Mouse (Mus musculus): ENCODE results near the gene Ifi44.

Ifi44 gene

DNA sequence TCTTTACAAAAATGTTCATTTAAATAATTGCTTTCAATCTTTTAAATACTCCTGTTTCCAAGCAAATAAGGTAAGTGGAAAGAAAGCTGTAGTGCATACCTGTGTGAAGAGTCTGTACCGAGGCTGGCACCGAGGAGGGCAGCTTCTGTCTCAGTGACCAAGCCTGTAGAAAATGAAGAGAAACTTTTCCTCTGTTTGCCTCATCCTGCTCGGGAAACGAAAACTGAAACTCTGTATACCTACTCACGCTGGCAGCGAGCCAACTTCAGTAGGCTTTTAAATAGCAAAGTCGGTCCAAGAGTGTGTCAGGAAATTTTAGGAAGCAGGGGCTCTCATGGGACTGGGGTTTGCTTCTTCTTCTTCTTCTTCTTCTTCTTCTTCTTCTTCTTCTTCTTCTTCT is at the start of gene Ifi44:
Gene Ifi44, minus strand, starts transcription at position 224 of the 400 bp plus-strand sequence.
- no peak for DNase-seq

DNA sequence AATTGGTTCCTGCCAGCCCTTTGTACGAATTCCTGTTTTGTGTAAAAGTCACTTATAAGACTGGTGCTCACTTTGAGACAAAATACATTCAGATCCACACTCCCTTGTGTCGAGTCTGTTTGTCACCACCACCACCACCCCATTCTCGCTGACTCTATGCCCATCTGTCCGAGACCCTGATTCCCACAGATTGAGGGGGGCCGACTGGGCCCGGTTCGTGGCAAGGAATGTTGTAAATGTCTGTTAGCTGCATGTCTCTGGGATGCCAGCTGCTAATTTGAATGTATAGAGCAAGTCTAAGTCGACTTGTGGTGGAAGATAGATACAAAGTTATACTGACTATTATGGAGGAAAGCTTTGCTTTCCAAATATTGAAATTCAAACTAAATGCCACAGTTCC is 38.9 kb upstream of the Ifi44 start:
- DNase-seq, result no peak

DNA sequence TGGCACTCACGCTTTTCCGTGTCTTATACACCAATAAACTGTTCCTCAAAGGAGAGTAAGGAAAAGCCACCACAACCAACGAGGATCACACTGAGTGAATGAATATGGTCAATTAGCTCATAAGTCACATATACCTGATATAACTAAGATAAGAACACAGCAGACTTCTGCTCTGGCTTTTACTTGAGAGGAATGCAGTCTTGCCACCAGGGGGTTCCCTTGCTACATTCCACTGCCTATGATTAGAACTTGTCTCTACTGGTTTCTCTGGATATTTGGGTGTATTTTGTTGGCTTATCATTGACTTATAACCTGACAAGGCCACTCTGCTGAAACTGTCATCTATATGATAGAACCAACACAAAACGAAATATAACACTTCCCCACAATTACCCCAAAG is 25.3 kb upstream of the Ifi44 start:
- DNase-seq, result no peak

DNA sequence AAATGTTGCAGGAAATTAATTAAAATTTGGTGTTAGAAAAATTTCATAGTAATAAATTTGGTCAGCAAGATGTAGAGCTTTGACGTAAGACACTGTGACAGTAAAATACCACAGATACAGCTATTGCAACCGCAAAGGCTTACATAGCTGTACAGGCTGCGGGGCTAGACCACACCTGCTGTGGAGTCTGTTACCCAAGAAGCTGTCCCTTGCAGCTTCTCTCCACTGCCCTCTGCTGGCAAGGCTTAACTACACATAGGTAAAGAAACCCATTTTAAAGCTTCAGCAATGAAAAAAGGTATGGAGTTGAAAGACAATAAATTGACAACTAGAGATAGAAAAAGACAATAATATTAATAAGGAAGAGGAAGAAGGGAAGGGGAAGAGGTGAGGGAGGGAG is 21.3 kb upstream of the Ifi44 start:
- no peak for DNase-seq

DNA sequence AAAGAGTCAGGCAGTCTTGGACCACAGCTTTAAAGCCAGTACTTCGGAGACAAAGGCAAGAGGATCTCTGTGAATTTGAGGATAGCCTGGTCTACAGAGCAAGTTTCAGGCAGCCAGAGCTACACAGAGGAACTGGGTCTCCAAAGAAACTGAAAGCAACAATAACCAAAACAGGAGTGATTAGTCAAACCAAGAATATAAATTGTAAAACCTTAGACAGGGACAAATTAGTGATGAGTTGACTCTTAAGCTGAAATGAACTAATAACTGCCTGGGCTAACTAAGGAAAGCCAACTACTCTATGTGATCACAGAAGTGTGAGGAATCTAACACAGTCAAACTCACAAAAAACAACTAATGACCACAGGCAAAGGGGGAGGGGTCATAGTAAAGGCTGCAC is 1.2 kb downstream of the Ifi44 start:
- DNase-seq, result no peak

DNA sequence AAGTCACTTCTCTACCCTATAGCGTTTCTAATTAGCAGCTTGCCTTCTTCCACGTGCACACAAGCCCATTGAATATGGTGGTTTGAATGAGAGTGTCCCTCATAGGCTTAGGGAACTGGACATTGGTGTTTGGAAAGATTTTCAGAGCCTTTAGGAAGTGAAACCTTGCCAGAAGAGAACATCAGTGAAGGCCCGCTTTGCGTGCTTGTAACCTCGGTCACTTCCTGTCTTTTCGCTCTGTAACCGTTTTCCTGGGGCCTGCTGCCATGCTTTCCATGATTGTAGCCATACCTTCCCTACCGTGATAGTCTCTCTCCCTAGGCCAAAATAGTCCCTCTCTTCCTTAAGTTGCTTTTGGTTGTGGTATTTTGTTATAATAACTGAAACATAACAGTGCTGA is 3.7 kb downstream of the Ifi44 start:
- DNase-seq, result no peak

DNA sequence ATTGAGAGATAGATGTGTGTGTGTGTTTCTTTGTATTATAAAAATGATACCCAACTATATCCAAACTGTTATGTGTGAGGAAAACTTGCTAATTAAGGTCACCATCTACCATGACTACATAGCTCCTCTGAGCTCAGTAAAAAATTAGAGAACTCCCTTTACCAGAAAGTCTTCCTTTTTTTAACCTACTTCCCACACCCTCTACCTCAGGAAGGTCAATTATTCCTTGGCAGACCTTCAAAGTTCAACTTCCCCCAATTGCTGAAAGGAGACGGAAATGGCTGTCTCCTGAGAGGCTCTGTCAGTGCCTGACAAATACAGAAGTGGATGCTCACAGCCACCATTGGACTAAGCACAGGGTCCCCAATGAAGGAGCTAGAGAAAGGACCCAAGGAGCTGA is 7.5 kb downstream of the Ifi44 start:
- DNase-seq, result no peak

DNA sequence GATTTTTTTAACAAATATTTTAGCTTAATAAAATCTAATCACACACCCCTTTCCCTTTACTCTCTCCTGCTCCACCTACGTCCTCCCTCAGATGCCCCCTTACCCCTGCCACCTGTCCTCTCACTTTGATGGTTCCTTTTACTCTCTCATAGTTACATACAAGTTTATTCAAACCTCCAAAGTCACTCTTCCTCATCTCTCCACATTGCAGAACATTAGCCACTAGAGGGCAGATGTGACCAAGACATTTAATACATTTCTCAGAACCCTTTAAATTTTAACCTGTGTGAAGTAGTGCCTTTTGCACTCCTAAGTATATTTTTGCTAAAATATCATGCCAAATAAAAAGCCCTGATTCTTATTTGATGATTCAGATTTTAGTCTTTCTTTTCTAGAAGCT is 33.5 kb downstream of the Ifi44 start:
- no peak for DNase-seq

DNA sequence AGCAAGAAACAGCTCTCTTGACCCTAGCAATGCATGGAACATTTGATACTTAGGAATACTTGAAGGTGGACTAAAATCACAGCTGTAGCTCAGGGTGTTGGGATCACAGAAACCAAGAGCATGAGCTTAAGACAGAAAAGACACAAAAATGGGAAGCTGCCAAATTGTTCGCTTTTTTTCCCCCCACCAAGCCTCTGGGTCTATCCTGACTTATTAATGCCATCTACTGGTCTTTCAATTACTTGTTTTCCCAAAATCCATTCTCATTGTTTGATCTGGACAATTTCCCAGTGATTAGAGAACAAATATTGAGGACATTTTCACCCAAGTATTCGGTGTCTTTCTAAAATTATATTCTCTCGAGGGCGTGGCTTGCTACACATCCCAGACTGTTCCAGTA is 42.4 kb downstream of the Ifi44 start:
- DNase-seq, result no peak
